Mouse (Mus musculus): ENCODE results near the gene Dscam.

DNA sequence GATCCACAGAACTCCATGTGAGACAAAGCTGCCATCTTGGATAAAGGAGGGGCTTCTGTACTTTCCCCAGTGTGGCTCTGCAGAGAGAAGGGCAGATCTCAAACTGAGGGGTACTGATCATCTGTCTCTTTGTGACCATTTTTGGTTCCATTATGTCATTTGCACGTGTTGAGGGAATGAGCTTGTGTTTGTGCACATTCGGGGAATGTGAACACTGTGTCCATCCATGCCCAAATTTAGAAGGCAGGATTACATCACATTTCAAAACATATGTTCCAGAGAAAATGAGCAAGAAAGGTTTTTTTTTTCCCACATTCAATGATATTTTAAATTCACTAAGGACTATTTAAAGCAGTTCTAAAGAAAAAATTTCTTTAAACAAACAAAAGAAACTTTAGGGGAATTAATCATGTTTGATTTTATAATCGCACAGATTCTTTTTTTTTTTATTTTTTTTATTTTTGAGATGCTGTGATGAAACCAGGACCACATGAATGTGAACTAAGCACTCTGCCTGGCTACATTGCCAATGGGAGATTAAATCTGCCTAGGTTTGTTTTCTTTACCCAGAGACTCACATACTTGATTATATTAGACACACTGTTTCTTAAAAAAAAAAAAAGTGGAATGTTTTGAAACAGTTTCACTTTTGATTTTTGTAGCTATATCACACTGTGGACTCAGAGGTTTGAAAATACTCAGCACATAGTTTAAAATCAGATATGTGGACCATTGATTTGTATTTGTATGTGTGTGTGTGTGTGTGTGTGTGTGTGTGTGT lies 269.1 kb downstream of the Dscam start:
- TF ChIP-seq CTCF (IDR thresholded peaks at IDR 0.05; ENCODE audit: borderline replicate concordance, extremely low read depth, insufficient read depth, insufficient read length) (no peak), POLR2A (IDR thresholded peaks at IDR 0.05; ENCODE audit: borderline replicate concordance, extremely low read depth, insufficient read depth, insufficient read length, poor library complexity, severe bottlenecking) (no peak)
